Mouse (Mus musculus): ENCODE measurements at regions not wholly inside any gene's neighbourhood (a gene's known extent, or its start where the extent isn't known, plus 50 kb on each side); places are given as distances from the start of the nearest gene placed in this dataset.

GRCm38 (mm10) chr12:71467820-71468219, 158.1 kb downstream of the Dact1 start:
- TF ChIP-seq CTCF (IDR thresholded peaks at IDR 0.05; ENCODE audit: low read depth) (no peak), EP300 (IDR thresholded peaks at IDR 0.05; ENCODE audit: low read depth) (no peak)

Measured in liver, embryonic 14.5 days (tissue).